Mouse (Mus musculus) CH12.LX (cell line): ENCODE measurements around the gene Gm2a. TPM values are rescaled to one million over a fixed set of nuclear protein-coding genes. Genes with fewer than 3 reads are reported as not detected.

ENCODE experiments used
- DNase-seq: peaks from one replicate; pipeline ENCODE4 v3.0.0-alpha.2; 2013; ENCODE audit errors: extremely low read depth
- H3K27ac ChIP-seq: 2 replicates; pipeline ENCODE4 v1.5.1; 2012; ENCODE audit warnings: low read depth, mild to moderate bottlenecking, control low read depth, moderate library complexity; ENCODE audit not compliant: insufficient read depth
- H3K27me3 ChIP-seq: replicated peaks from 2 replicates; pipeline ENCODE3; 2012; ENCODE audit warnings: inconsistent platforms
- H3K36me3 ChIP-seq, 2 experiments: replicated peaks in 1 of 2; 2 replicates each; pipeline versions ENCODE3 to v1.6.1; 2012; ENCODE audit warnings: inconsistent platforms in 1 of 2, low read length in 1 of 2, mild to moderate bottlenecking in 1 of 2, mixed read lengths in 1 of 2, moderate library complexity in 1 of 2; ENCODE audit not compliant: control insufficient read depth in 1 of 2, insufficient read depth in 1 of 2
- H3K4me1 ChIP-seq, 2 experiments: 2 replicates each; pipeline ENCODE4 v1.6.1; 2012; ENCODE audit warnings: inconsistent platforms in 1 of 2, moderate library complexity in 1 of 2; ENCODE audit not compliant: insufficient read depth in 2 of 2, control insufficient read depth in 1 of 2
- H3K4me2 ChIP-seq: 2 replicates; pipeline ENCODE4 v1.6.1; 2012; ENCODE audit warnings: low read depth, mild to moderate bottlenecking, control low read depth; ENCODE audit not compliant: poor library complexity, insufficient read depth, severe bottlenecking
- H3K4me3 ChIP-seq, 3 experiments: fragments of 150-350 bp in 1 of 3; sonication (generic) in 1 of 3; replicated peaks in 1 of 3; 2 replicates each; pipeline versions ENCODE3 to v1.5.1; 2011 to 2012; ENCODE audit warnings: low read depth in 2 of 3, low read length in 2 of 3, mild to moderate bottlenecking in 2 of 3, moderate library complexity in 2 of 3, control low read depth in 1 of 3, improper control_type of control experiment in 1 of 3, inconsistent platforms in 1 of 3, mixed read lengths in 1 of 3; ENCODE audit not compliant: poor library complexity in 1 of 3
- H3K79me2 ChIP-seq: replicated peaks from 2 replicates; pipeline ENCODE4 v1.6.1; 2012; ENCODE audit warnings: mild to moderate bottlenecking, moderate library complexity; ENCODE audit not compliant: control insufficient read depth, poor library complexity, insufficient read depth, severe bottlenecking; ENCODE audit errors: extremely low read depth
- H3K9ac ChIP-seq: 2 replicates; pipeline ENCODE4 v1.6.1; 2012; ENCODE audit warnings: low read depth, mild to moderate bottlenecking, control low read depth, moderate library complexity; ENCODE audit not compliant: insufficient read depth
- H3K9me3 ChIP-seq: replicated peaks from 2 replicates; pipeline ENCODE3; 2012; ENCODE audit warnings: low read length, inconsistent platforms, mixed read lengths
- CHD1 ChIP-seq: IDR thresholded peaks from 2 replicates; pipeline ENCODE4 v1.6.1; 2012; ENCODE audit warnings: low read depth, low read length, improper control_type of control experiment, inconsistent platforms
- CTCF ChIP-seq, 2 experiments: IDR thresholded peaks in 1 of 2; conservative IDR thresholded peaks in 1 of 2; 2 replicates each; pipeline ENCODE4 v1.5.1; 2011 to 2012; ENCODE audit warnings: low read depth in 2 of 2, low read length in 2 of 2, improper control_type of control experiment in 1 of 2, inconsistent platforms in 1 of 2, mild to moderate bottlenecking in 1 of 2, moderate library complexity in 1 of 2
- E2F4 ChIP-seq: IDR thresholded peaks from 2 replicates; pipeline ENCODE4 v1.6.1; 2011; ENCODE audit warnings: low read depth, low read length, improper control_type of control experiment; ENCODE audit not compliant: insufficient replicate concordance
- GABPA ChIP-seq: IDR thresholded peaks from 2 replicates; pipeline ENCODE4 v1.6.1; 2012; ENCODE audit warnings: low read depth, low read length, improper control_type of control experiment, inconsistent platforms; ENCODE audit not compliant: insufficient replicate concordance
- HCFC1 ChIP-seq: IDR thresholded peaks from 2 replicates; pipeline ENCODE4 v1.6.1; 2012; ENCODE audit warnings: low read depth, mild to moderate bottlenecking, inconsistent platforms, low read length, improper control_type of control experiment
- IRF4 ChIP-seq: IDR thresholded peaks from 2 replicates; pipeline ENCODE4 v1.6.1; 2014; ENCODE audit warnings: low read depth, mild to moderate bottlenecking, inconsistent platforms, low read length, improper control_type of control experiment
- JUN ChIP-seq: IDR thresholded peaks from 2 replicates; pipeline ENCODE4 v1.6.1; 2011; ENCODE audit warnings: low read depth, mild to moderate bottlenecking, low read length, improper control_type of control experiment, moderate library complexity; ENCODE audit not compliant: insufficient read depth
- KAT2A ChIP-seq: IDR thresholded peaks from 2 replicates; pipeline ENCODE4 v1.6.1; 2012; ENCODE audit warnings: low read length, improper control_type of control experiment, inconsistent platforms; ENCODE audit not compliant: insufficient replicate concordance
- MAFK ChIP-seq: IDR thresholded peaks from 2 replicates; pipeline ENCODE4 v1.6.1; 2011; ENCODE audit warnings: low read length, improper control_type of control experiment; ENCODE audit not compliant: insufficient replicate concordance
- MEF2A ChIP-seq: IDR thresholded peaks from 2 replicates; pipeline ENCODE4 v1.6.1; 2014; ENCODE audit warnings: low read depth, mild to moderate bottlenecking, inconsistent platforms, low read length, improper control_type of control experiment, borderline replicate concordance
- NRF1 ChIP-seq: IDR thresholded peaks from 2 replicates; pipeline ENCODE4 v1.6.1; 2014; ENCODE audit warnings: low read depth, mild to moderate bottlenecking, inconsistent platforms, low read length, improper control_type of control experiment, moderate library complexity
- POLR2A ChIP-seq: IDR thresholded peaks from 2 replicates; pipeline ENCODE4 v1.6.1; 2011; ENCODE audit warnings: low read depth, mild to moderate bottlenecking, improper control_type of control experiment, low read length
- RCOR1 ChIP-seq: conservative IDR thresholded peaks from 2 replicates; pipeline ENCODE4 v1.6.1; 2012; ENCODE audit warnings: low read depth, mild to moderate bottlenecking, inconsistent platforms, low read length, improper control_type of control experiment
- SIN3A ChIP-seq: IDR thresholded peaks from 2 replicates; pipeline ENCODE4 v1.6.1; 2012; ENCODE audit warnings: low read length, improper control_type of control experiment, inconsistent platforms
- SMC3 ChIP-seq: IDR thresholded peaks from 2 replicates; pipeline ENCODE4 v1.6.1; 2011; ENCODE audit warnings: low read depth, low read length, improper control_type of control experiment
- TBP ChIP-seq: conservative IDR thresholded peaks from 2 replicates; pipeline ENCODE4 v1.6.1; 2011; ENCODE audit warnings: low read depth, low read length, improper control_type of control experiment
- TCF12 ChIP-seq: IDR thresholded peaks from 2 replicates; pipeline ENCODE4 v1.6.1; 2014; ENCODE audit warnings: low read depth, mild to moderate bottlenecking, inconsistent platforms, low read length, improper control_type of control experiment
- UBTF ChIP-seq: IDR thresholded peaks from 2 replicates; pipeline ENCODE4 v1.6.1; 2012; ENCODE audit warnings: low read depth, mild to moderate bottlenecking, inconsistent platforms, low read length, improper control_type of control experiment, moderate library complexity
- USF2 ChIP-seq: conservative IDR thresholded peaks from 2 replicates; pipeline ENCODE4 v1.6.1; 2011; ENCODE audit warnings: low read depth, low read length, improper control_type of control experiment
- dilution Hi-C: fragments of 300-500 bp; cut with MboI; formaldehyde crosslinking; loops from 2 replicates; pipeline ENCODE4 v1.14.3; 2020; ENCODE audit warnings: low sequenced_read_pairs; ENCODE audit not compliant: extremely low pct_unique_long_range_greater_than_20kb, extremely low pct_ligation_motif_present
- in situ Hi-C: fragments of 300-500 bp; cut with MboI; formaldehyde crosslinking; loops from 3 replicates; pipeline ENCODE4 v1.14.3; 2019; ENCODE audit warnings: low sequenced_read_pairs, low pct_ligation_motif_present, low pct_unique_long_range_greater_than_20kb, mixed read lengths
- polyA plus RNA-seq: library from polyadenylated mRNA; unstranded; fragments of >175 nt; gene quantifications from 2 replicates; pipeline ENCODE4 v1.2.1, GENCODE M21; 2012; ENCODE audit warnings: low read depth; ENCODE audit not compliant: insufficient read length
- total RNA-seq, 2 experiments: library from RNA; depleted of rRNA; stranded (reverse); fragments of 300-350 nt in 1 of 2; fragments of >200 nt in 1 of 2; gene quantifications; 2 replicates each; pipeline ENCODE4 v1.2.3; 2012 to 2014

Gm2a gene
- total and polyA plus RNA-seq, 3 experiments, result 10.0 to 26.5 (median 25.6) TPM

DNA sequence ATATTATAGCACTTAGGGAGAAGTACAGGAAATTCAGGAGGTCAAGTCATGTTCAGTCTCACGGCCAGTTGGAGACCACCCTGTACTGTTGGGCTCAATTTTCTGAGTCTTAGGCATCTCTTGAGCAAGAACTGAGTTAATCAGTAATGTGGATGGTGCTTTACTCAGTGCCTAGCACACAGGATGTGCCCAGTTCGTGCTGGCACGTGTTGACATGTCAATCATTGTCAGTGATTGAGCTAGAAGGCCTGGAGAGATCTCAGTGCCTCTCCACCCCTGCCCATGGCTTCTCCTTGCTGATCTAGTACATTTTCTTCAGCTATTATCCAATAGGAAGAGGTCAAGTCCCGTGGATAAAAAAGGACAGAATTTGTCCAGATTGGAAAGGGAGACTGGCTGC is 7.5 kb downstream of the Gm2a start:
- no peak overlapping the region for H3K27ac ChIP-seq
- dilution Hi-C loops, result no loop called here
- in situ Hi-C loops, result no loop called here
- peaks cover 30 to 83% of the 10 kb centered on the region in 2 experiments for H3K36me3 ChIP-seq
- DNase-seq, result no peak
- peaks cover 0 to 34% of the 10 kb centered on the region in 2 experiments; a peak in 2 of 4 replicates for H3K4me1 ChIP-seq
- H3K79me2 ChIP-seq, result no peaks in the 10 kb centered on the region
- H3K9ac ChIP-seq, result no peak overlapping the region
- no peak overlapping the region for H3K4me3 ChIP-seq
- H3K9me3 ChIP-seq, result no peaks in the 10 kb centered on the region
- H3K27me3 ChIP-seq, result no peaks in the 10 kb centered on the region
- H3K4me2 ChIP-seq, result no peak overlapping the region
- TF ChIP-seq TBP (no peak), SMC3 (no peak), JUN (no peak), MAFK (no peak)

DNA sequence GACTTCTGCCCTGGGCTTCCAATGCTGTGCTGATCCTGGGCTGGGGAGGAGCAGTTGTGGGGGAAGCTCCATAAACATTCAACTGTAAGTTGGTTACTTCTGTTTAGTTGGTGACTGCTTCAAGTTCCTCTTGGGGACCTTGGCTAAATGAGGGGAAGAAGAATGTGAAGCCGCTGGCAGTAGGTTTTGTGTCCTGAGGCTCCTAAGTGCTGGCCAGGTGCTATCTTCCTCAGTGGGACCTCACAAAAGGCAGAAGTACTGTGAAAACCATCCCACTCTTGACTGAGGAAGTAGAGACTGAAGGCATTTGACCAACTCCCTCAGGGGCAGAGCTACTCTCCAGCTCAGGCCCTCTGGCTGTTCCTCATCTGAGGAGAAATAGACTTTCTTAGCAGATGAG is 8.7 kb downstream of the Gm2a start:
- in situ Hi-C loops (no loop called here), dilution Hi-C loops (no loop called here)
- DNase-seq, result no peak
- Histone ChIP-seq H3K27me3 (no peaks in the 10 kb centered on the region), H3K9ac (no peak overlapping the region), H3K9me3 (no peaks in the 10 kb centered on the region), H3K4me2 (no peak overlapping the region), H3K36me3 (peaks cover 31 to 83% of the 10 kb centered on the region in 2 experiments), H3K4me3 (no peak overlapping the region), H3K4me1 (peaks cover 0 to 26% of the 10 kb centered on the region in 2 experiments; a peak in 2 of 4 replicates), H3K27ac (no peak overlapping the region), H3K79me2 (no peaks in the 10 kb centered on the region)
- TF ChIP-seq POLR2A (no peak), USF2 (no peak), SIN3A (no peak), MEF2A (no peak), GABPA (no peak), RCOR1 (no peak), KAT2A (no peak), CHD1 (no peak), TCF12 (no peak), TBP (no peak)

DNA sequence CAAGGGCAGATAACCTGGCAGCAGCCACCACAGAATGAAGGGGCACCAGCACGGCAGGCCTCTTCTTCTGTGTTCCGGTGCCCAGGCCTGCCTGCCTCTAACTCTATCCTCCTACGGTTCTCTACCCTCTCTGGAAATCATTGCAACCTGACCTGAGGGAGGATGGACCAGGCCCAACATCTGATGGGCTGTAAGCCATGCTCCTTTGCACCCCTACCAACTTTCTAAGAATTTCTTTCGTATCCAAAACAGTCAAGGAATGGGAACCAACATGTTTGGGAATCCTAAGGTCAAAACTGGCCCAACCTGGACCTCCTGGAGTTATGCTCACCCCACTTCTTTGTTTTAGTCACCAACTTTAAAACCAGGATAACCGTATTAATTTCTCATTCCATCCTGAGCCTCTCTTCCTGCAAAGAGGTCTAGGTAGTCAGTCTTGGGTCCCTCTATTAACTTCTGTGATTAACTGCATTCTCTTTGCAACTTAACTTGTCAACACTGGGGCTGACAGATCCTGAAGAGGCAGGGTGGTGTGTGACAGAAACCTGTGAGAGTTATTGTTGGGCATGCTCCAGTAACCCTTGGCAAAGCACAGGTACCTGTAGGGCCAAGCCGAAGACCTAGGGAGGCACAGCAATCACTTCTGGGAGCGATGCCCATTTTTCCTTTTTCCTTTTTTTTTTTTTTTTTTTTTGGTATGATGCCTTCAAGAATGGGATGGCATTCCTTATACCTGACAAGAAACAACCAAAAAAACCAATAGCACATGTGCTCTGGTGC is 11.8 kb downstream of the Gm2a start:
- H3K4me3 ChIP-seq, result no peak overlapping the region
- TF ChIP-seq HCFC1 (no peak), SMC3 (no peak), CTCF (conservative IDR thresholded peaks at IDR 0.05 in 1 of 2, IDR thresholded peaks at IDR 0.05 in 1 of 2; ENCODE audit: low read depth in 2 of 2, low read length in 2 of 2) (no peak), CHD1 (no peak), E2F4 (no peak), USF2 (no peak), JUN (no peak), POLR2A (no peak), UBTF (no peak), IRF4 (no peak), KAT2A (no peak), NRF1 (no peak), GABPA (no peak), TBP (no peak), MAFK (no peak)

More for the DNA sequence above, 11.8 kb downstream of the Gm2a start:
- Histone ChIP-seq H3K9me3 (no peaks in the 10 kb centered on the region), H3K36me3 (peaks cover 25 to 61% of the 10 kb centered on the region in 2 experiments), H3K27me3 (no peaks in the 10 kb centered on the region), H3K79me2 (no peaks in the 10 kb centered on the region), H3K4me1 (peaks cover 10 to 31% of the 10 kb centered on the region in 2 experiments), H3K9ac (no peak overlapping the region), H3K27ac (no peak overlapping the region), H3K4me2 (no peak overlapping the region)
- no peak for DNase-seq
- in situ Hi-C loops, result no loop called here
- dilution Hi-C loops, result no loop called here
